Mouse (Mus musculus) lung, postnatal 0 days (tissue): ENCODE measurements around the gene Sept4.

ENCODE experiments used
- CTCF ChIP-seq: IDR thresholded peaks from 2 replicates; pipeline ENCODE4 v1.5.1; 2016; ENCODE audit warnings: antibody characterized with exemption, mild to moderate bottlenecking
- EP300 ChIP-seq: IDR thresholded peaks from 2 replicates; pipeline ENCODE4 v1.6.1; 2016; ENCODE audit warnings: antibody characterized with exemption, mild to moderate bottlenecking, control low read depth

- TF ChIP-seq CTCF: no peak
- no peak for TF ChIP-seq EP300
Observed at GRCm38 (mm10) chr11:87600322-87600853, 31.7 kb downstream of the Sept4 start.
